Mouse (Mus musculus) forebrain, postnatal 0 days (tissue): ENCODE results near the gene Cep89. TPM values are rescaled to one million over a fixed set of nuclear protein-coding genes. Genes with fewer than 3 reads are reported as not detected.

Experiments
- ATAC-seq: fragments of 200-750 bp; cut with Nextera tagmentation; 2 replicates; pipeline ENCODE4 v1.8.0; 2017; ENCODE audit warnings: mild to moderate bottlenecking, moderate library complexity
- DNase-seq: peaks from one replicate; pipeline ENCODE4 v3.0.0-alpha.2; 2015
- H3K27ac ChIP-seq: fragments of 300-500 bp; sonication (generic); 2 replicates; pipeline ENCODE4 v1.5.1; 2014; ENCODE audit warnings: low read depth, mild to moderate bottlenecking, antibody characterized with exemption, low read length, moderate library complexity, mixed read lengths
- H3K27me3 ChIP-seq: fragments of 300-500 bp; sonication (generic); 2 replicates; pipeline ENCODE4 v1.6.1; 2014; ENCODE audit warnings: mild to moderate bottlenecking, low read length, mixed read lengths; ENCODE audit not compliant: insufficient read depth
- H3K36me3 ChIP-seq: fragments of 300-500 bp; sonication (generic); 2 replicates; pipeline ENCODE4 v1.6.1; 2014; ENCODE audit warnings: mild to moderate bottlenecking, moderate library complexity; ENCODE audit not compliant: insufficient read depth
- H3K4me1 ChIP-seq: fragments of 300-500 bp; sonication (generic); 2 replicates; pipeline ENCODE4 v1.6.1; 2014; ENCODE audit warnings: antibody characterized with exemption; ENCODE audit not compliant: insufficient read depth
- H3K4me2 ChIP-seq: fragments of 300-500 bp; sonication (generic); 2 replicates; pipeline ENCODE4 v1.6.1; 2014; ENCODE audit warnings: low read depth, mild to moderate bottlenecking, moderate library complexity
- H3K4me3 ChIP-seq: fragments of 300-500 bp; sonication (generic); 2 replicates; pipeline ENCODE4 v1.5.1; 2014; ENCODE audit warnings: low read depth, low read length, mixed read lengths
- H3K9ac ChIP-seq: fragments of 300-500 bp; sonication (generic); 2 replicates; pipeline ENCODE4 v1.6.1; 2014; ENCODE audit warnings: mild to moderate bottlenecking
- H3K9me3 ChIP-seq: fragments of 300-500 bp; sonication (generic); 2 replicates; pipeline ENCODE4 v1.6.1; 2016; ENCODE audit warnings: low read length
- CTCF ChIP-seq: sonication (generic); IDR thresholded peaks from 2 replicates; pipeline ENCODE4 v1.5.1; 2016; ENCODE audit warnings: antibody characterized with exemption, control low read depth, low read depth
- WGBS: fragments of 180-500 bp; shearing (Covaris S2); extraction: QIAGEN DNeasy Blood & Tissue Kit; methylation state at CpG from one replicate; pipeline ENCODE4 v1.1.7; 2014; 5-methylcytosine and 5-hydroxymethylcytosine counted together
- polyA plus RNA-seq: library from polyadenylated mRNA; unstranded; fragments of >200 nt; fragmentation: Nextera tagmentation; extraction: Ambion mirVana; gene quantifications from 2 replicates; pipeline ENCODE4 v1.2.1, GENCODE M21; 2015
- total RNA-seq: library from RNA; depleted of rRNA; stranded (reverse); fragments of >200 nt; gene quantifications from 2 replicates; pipeline ENCODE4 v1.2.3, GENCODE M21; 2014

Cep89 gene
- total and polyA plus RNA-seq, 2 experiments from 2014 or later, result 11.9 to 28.2 TPM

DNA sequence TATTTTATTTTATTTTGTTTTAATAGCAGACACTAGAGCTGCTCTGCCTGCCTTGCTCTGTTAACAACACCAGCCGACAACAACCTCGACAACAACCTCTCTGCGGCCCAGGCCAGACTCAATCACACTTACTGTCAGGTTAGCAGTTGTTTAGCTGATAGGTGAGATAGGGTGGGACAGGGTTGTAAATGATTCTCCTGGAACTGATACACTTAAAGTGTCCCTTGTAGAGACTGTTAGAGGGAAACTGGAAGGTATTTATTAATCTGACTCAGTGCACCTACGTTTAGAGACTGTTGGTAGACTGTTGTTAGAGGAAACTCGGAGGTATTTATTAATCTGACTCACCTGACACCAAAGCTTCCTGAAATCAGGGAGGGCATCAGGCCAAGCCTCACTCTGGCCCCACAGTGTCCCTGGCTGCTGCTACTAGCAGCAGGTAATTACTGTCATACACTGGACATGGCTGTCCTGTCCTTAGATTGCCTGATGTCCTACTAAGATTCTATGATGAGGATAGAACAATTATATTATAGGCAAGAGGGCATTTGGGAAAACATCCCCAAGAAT is 41.4 kb upstream of the Cep89 start:
- Histone ChIP-seq H3K27ac (no peak overlapping the region), H3K27me3 (no peaks in the 10 kb centered on the region), H3K4me2 (no peak overlapping the region), H3K9ac (no peak overlapping the region), H3K9me3 (no peaks in the 10 kb centered on the region), H3K4me3 (no peak overlapping the region), H3K36me3 (no peaks in the 10 kb centered on the region), H3K4me1 (no peaks in the 10 kb centered on the region)
- no peak for ATAC-seq
- 87% methylated on average over 5 of the region's 5 CpGs for WGBS
- no peak for TF ChIP-seq CTCF
- no peak for DNase-seq

DNA sequence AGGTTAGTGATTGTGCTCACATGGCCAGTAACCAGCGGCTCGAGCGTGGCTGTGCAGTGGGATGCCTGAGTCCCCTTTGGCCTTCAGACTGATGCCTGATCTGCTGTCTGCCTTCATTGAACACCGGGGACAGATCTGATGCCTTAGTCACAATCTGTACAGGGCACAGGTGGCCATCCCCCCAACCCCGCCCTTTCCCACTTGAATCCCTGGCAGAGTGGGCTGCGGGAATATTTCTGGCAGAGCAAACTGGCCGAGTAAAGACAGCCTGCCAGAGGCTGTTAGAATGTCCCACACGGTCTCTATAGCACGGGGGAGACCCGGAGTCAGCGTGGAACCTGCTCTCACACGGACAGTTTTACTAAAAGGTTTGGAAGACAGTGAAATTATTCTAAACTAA is 39.2 kb upstream of the Cep89 start:
- Histone ChIP-seq H3K9me3 (no peaks in the 10 kb centered on the region), H3K4me3 (no peak overlapping the region), H3K27me3 (no peaks in the 10 kb centered on the region), H3K36me3 (no peaks in the 10 kb centered on the region), H3K27ac (no peak overlapping the region), H3K4me2 (no peak overlapping the region), H3K9ac (no peak overlapping the region), H3K4me1 (no peaks in the 10 kb centered on the region)
- DNase-seq, result no peak
- WGBS, result 81% methylated on average over 12 of the region's 12 CpGs
- no peak for TF ChIP-seq CTCF
- ATAC-seq, result no peak

DNA sequence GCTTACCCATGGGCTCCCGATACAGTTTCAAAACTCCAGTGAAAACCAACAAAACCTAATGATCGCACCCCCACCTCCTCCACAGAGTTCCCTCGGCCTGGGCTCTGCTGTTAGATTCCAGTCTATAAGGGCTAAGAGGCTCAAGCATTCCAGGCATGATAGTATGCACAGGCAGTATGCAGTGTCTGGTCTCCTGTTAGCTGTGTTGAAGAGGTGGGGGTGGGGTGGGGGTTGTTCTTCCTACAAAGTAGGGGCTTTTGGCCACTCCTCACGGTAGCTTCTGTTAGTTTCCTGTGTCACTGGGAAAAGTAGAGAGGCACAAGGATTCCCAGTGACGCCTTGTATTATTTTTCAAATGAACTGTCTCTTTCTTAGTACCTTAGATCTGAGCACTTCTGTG is 34.6 kb upstream of the Cep89 start:
- Histone ChIP-seq H3K9me3 (no peaks in the 10 kb centered on the region), H3K36me3 (no peaks in the 10 kb centered on the region), H3K4me2 (no peak overlapping the region), H3K4me3 (no peak overlapping the region), H3K27ac (no peak overlapping the region), H3K9ac (no peak overlapping the region), H3K4me1 (no peaks in the 10 kb centered on the region), H3K27me3 (no peaks in the 10 kb centered on the region)
- TF ChIP-seq CTCF, result no peak
- no peak for DNase-seq
- ATAC-seq, result no peak
- WGBS, result 75% methylated on average over 5 of the region's 5 CpGs

DNA sequence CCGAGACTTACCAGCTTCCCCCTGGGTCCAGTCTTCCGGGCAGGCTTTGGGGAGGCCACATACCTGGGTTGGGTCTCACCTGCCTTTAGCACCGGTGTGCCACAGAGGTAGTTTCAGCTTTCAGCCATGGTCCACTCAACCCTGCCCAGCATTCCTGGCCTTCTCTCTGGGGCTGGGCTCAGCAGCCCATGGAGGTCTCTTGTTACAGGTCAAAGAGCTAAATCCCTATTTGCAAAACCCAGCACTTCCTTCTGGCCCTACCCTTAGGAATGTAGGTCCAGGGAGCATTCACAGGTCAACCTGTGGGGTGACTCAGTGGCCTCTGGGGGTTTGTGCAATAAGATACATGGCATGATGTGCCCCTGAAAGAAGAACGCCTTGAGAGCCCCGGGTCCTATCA is 34.0 kb upstream of the Cep89 start:
- Histone ChIP-seq H3K36me3 (no peaks in the 10 kb centered on the region), H3K9ac (no peak overlapping the region), H3K27me3 (no peaks in the 10 kb centered on the region), H3K9me3 (no peaks in the 10 kb centered on the region), H3K4me1 (no peaks in the 10 kb centered on the region), H3K4me2 (no peak overlapping the region), H3K4me3 (no peak overlapping the region), H3K27ac (no peak overlapping the region)
- DNase-seq (no peak), ATAC-seq (no peak)
- 82% methylated on average over 5 of the region's 5 CpGs for WGBS
- no peak for TF ChIP-seq CTCF

DNA sequence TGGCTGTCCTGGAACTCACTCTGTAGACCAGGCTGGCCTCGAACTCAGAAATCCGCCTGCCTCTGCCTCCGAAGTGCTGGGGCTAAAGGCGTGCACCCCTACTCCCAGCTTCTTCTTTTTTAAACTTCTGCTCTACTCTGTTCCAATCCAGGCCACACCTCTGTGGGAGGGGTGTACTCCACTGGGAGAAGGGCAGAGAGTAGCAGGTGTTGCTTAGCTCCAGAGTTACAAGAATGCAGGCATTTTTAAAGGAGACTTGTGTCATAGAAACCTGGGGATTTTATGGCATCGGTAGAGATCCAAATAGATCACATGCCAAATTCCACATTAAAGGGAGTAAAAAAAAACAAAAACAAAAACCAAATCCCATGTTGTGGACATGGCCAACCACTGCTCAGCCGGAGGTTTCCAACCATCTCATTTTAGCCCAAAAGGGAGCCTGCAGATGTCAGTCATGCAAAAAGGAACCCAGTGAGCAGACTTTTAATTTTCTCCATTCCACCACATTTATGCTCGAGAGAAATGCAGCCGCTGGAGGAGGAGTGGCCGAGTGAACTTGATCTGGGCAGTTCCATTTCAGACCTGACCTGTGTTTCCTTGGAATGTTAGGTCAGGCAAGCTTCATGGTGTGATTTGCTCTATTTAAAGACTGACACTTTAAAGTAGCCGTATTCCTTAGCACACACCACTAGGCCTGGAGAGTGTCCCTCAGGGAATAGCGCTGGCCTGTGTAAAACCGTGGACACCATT is 31.5 kb upstream of the Cep89 start:
- no peak overlapping the region for H3K9ac ChIP-seq
- ATAC-seq (no peak), DNase-seq (no peak)
- H3K36me3 ChIP-seq, result no peaks in the 10 kb centered on the region
- H3K4me2 ChIP-seq, result no peak overlapping the region
- H3K27me3 ChIP-seq, result no peaks in the 10 kb centered on the region
- WGBS, result 74% methylated on average over 12 of the region's 12 CpGs
- no peak overlapping the region for H3K4me3 ChIP-seq
- H3K9me3 ChIP-seq, result no peaks in the 10 kb centered on the region
- TF ChIP-seq CTCF, result no peak
- H3K27ac ChIP-seq, result no peak overlapping the region
- no peaks in the 10 kb centered on the region for H3K4me1 ChIP-seq

DNA sequence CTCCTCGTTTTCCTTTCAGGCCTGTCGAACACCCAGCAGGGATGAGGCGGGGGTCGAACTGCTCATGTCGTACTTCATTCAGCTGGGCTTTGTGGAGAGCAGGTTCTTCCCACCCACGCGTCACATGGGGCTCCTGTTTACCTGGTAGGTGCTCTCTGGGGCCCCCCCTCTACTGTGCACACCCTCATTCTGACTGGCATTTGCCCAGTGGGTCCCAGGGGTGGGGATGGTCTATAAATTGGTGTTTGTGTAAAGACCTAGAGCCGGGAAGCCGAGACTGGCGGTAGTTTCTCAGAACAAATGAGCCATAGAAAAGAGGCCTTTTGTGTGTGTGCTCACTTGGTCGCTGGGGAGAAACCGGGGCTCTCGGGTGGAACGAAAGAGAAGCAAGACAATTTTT is 25.7 kb upstream of the Cep89 start:
- WGBS, result 14% methylated on average over 14 of the region's 14 CpGs
- Histone ChIP-seq H3K4me3 (no peak overlapping the region), H3K9ac (no peak overlapping the region), H3K27me3 (no peaks in the 10 kb centered on the region), H3K4me2 (no peak overlapping the region), H3K4me1 (no peaks in the 10 kb centered on the region), H3K9me3 (no peaks in the 10 kb centered on the region), H3K27ac (no peak overlapping the region), H3K36me3 (no peaks in the 10 kb centered on the region)
- ATAC-seq (no peak), DNase-seq (no peak)
- no peak for TF ChIP-seq CTCF

DNA sequence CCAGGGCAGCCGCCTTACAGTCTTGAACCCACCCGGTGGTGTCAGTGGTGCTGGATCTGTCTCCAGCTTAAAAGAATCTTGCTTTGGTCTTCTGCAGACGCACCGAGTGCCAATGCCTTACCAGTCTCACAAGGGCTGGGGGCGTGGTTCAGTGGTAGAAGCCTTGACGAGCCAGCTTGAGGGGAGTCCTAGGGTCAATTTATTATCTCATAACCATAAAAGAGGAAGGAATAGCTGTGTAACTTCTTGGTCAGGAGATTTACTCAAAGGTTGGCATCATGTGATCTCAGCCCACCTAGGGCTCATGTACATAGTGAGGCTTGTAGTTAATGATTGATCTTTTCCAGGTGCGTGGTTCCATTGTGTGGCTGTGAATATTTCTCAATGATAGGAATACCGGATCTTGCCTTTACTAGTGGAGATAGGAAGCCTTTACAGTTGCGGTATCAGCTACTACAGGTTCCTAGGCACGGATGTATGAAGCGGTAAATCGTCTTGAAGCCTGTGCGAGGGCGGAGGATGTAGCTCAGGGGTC is 24.3 kb upstream of the Cep89 start:
- Histone ChIP-seq H3K27me3 (no peaks in the 10 kb centered on the region), H3K4me3 (no peak overlapping the region), H3K4me2 (no peak overlapping the region), H3K4me1 (no peaks in the 10 kb centered on the region), H3K27ac (no peak overlapping the region), H3K9ac (no peak overlapping the region), H3K36me3 (no peaks in the 10 kb centered on the region), H3K9me3 (no peaks in the 10 kb centered on the region)
- ATAC-seq (no peak), DNase-seq (no peak)
- WGBS, result 92% methylated on average over 14 of the region's 14 CpGs
- no peak for TF ChIP-seq CTCF
